Mouse (Mus musculus) olfactory bulb, adult 2 months (tissue): ENCODE measurements around the gene Slc25a4.

ENCODE experiments used
- CTCF ChIP-seq: fragments of 200-500 bp; IDR thresholded peaks from 2 replicates; pipeline ENCODE4 v1.5.1; 2012; ENCODE audit warnings: low read depth, mild to moderate bottlenecking, low read length, moderate library complexity; ENCODE audit not compliant: insufficient read depth
- POLR2A ChIP-seq: fragments of 200-500 bp; IDR thresholded peaks from 2 replicates; pipeline ENCODE4 v1.6.1; 2012; ENCODE audit warnings: mild to moderate bottlenecking, low read depth, low read length, moderate library complexity; ENCODE audit not compliant: insufficient read depth

GRCm38 (mm10) chr8:46211611-46212071 lies 557 bp upstream of the Slc25a4 start:
- TF ChIP-seq CTCF = no peak
- no peak for TF ChIP-seq POLR2A
